Mouse (Mus musculus): Measurements from ENCODE around the gene Gm20708.

The Gm20708 gene

GRCm38 (mm10) chr11:117865988-117866387 lies 56.5 kb downstream of the Gm20708 start:
- DNase-seq (ENCODE audit: low read depth): no peak

GRCm38 (mm10) chr11:117870688-117871365 lies 61.4 kb downstream of the Gm20708 start:
- DNase-seq (ENCODE audit: low read depth): peak; percentile 52

GRCm38 (mm10) chr11:117871376-117871775 lies 61.9 kb downstream of the Gm20708 start:
- no peak for DNase-seq (ENCODE audit: low read depth)

- no peak for DNase-seq (ENCODE audit: low read depth)
Observed at GRCm38 (mm10) chr11:117871911-117872584, 62.6 kb downstream of the Gm20708 start.

GRCm38 (mm10) chr11:117872861-117873608 lies 63.6 kb downstream of the Gm20708 start, which contains the start of gene Tha1:
Gene Tha1, minus strand, starts transcription at chr11:117873481.
- DNase-seq (ENCODE audit: low read depth): no peak

- no peak for DNase-seq (ENCODE audit: low read depth)
Observed at GRCm38 (mm10) chr11:117874419-117874818, 65.0 kb downstream of the Gm20708 start.

- DNase-seq (ENCODE audit: low read depth): no peak
Observed at GRCm38 (mm10) chr11:117875681-117876080, 66.2 kb downstream of the Gm20708 start.

- no peak for DNase-seq (ENCODE audit: low read depth)
Observed at GRCm38 (mm10) chr11:117877917-117878745, 68.7 kb downstream of the Gm20708 start.

GRCm38 (mm10) chr11:117878892-117879291 lies 69.4 kb downstream of the Gm20708 start:
- no peak for DNase-seq (ENCODE audit: low read depth)

GRCm38 (mm10) chr11:117879676-117880075 lies 70.2 kb downstream of the Gm20708 start:
- DNase-seq (ENCODE audit: low read depth): no peak

GRCm38 (mm10) chr11:117880336-117880976 lies 71.0 kb downstream of the Gm20708 start:
- DNase-seq (ENCODE audit: low read depth): no peak

- DNase-seq (ENCODE audit: low read depth): no peak
Observed at GRCm38 (mm10) chr11:117880977-117881358, 71.5 kb downstream of the Gm20708 start.

GRCm38 (mm10) chr11:117881787-117882186 lies 72.3 kb downstream of the Gm20708 start:
- DNase-seq (ENCODE audit: low read depth): no peak

GRCm38 (mm10) chr11:117882208-117882607 lies 72.7 kb downstream of the Gm20708 start:
- no peak for DNase-seq (ENCODE audit: low read depth)

GRCm38 (mm10) chr11:117886000-117886399 lies 76.5 kb downstream of the Gm20708 start:
- no peak for DNase-seq (ENCODE audit: low read depth)

GRCm38 (mm10) chr11:117888168-117888852 lies 78.8 kb downstream of the Gm20708 start:
- DNase-seq (ENCODE audit: low read depth): no peak

GRCm38 (mm10) chr11:117888853-117889822 lies 79.7 kb downstream of the Gm20708 start:
- no peak for DNase-seq (ENCODE audit: low read depth)

Measured in c-Kit-positive CD71-positive TER-119-negative erythroid progenitor cells, embryonic 14.5 days (primary cell).